ENCODE assay signal across 12 mouse cellular contexts in genomic region chr5:30111771-30112170, GRCm38 (mm10). TPM values are rescaled to one million over a fixed set of nuclear protein-coding genes. Genes with fewer than 3 reads are reported as not detected.
DNase-seq lines count a peak whose midpoint lies in the region; ATAC-seq and TF ChIP-seq lines count a peak whose summit lies in the region.
"Had no signal": no experiment of that assay in that cellular context is flagged by ENCODE, and none has a peak within 500 bp of the region (broad histone marks: within the 10 kb centered on the region; RNA-seq: fewer than 3 reads in every experiment).

No protein-coding gene starts in this region.

- H3K9ac ChIP-seq in heart, embryonic 11.5 days (ENCODE audit: low read depth, low read length) = no peak overlapping the region
- H3K9ac ChIP-seq in midbrain, embryonic 11.5 days (ENCODE audit: low read length) = no peak overlapping the region
- H3K9ac ChIP-seq in midbrain, embryonic 15.5 days = no peak overlapping the region
- H3K9ac ChIP-seq in hindbrain, embryonic 13.5 days = 0 out of 2 replicates have a peak overlapping the region, but pooled peaks have one; percentile 26
- H3K9ac ChIP-seq in midbrain, postnatal 0 days (replicated peaks; ENCODE audit: low read length, poor library complexity, severe bottlenecking) = no peak overlapping the region

- H3K27ac ChIP-seq in heart, embryonic 11.5 days (ENCODE audit: low read depth, low read length) = no peak overlapping the region
- no peak overlapping the region for H3K27ac ChIP-seq in midbrain, embryonic 11.5 days (ENCODE audit: low read depth, low read length)
- no peak overlapping the region for H3K27ac ChIP-seq in midbrain, embryonic 15.5 days
- 0 out of 2 replicates have a peak overlapping the region, but pooled peaks have one; percentile 76 for H3K27ac ChIP-seq in hindbrain, embryonic 13.5 days
- no peak overlapping the region for H3K27ac ChIP-seq in midbrain, postnatal 0 days (ENCODE audit: low read depth, low read length)

- no peak for ATAC-seq in heart, embryonic 11.5 days (replicated peaks; ENCODE audit: insufficient number of reproducible peaks, low FRiP score, low TSS enrichment)
- no peak for ATAC-seq in midbrain, embryonic 11.5 days (ENCODE audit: low FRiP score)
- no peak for ATAC-seq in midbrain, embryonic 15.5 days (replicated peaks)
- ATAC-seq in hindbrain, embryonic 13.5 days (ENCODE audit: low FRiP score) = no peak
- ATAC-seq in midbrain, postnatal 0 days (ENCODE audit: low FRiP score) = no peak

- DNase-seq in heart, postnatal 14 days = no peak
- peak; percentile 83 for DNase-seq in midbrain, embryonic 11.5 days (ENCODE audit: low spot score, missing footprints)
- DNase-seq in midbrain, postnatal 0 days (ENCODE audit: low spot score) = no peak
- no peak for DNase-seq in adrenal gland, postnatal 14 days
- DNase-seq in cerebellum, postnatal 4 days (ENCODE audit: low spot score in 2 of 2) = no peak

- peak overlapping the region; percentile 23; the same call in 1 of the 2 replicates for H3K4me3 ChIP-seq in heart, embryonic 11.5 days (ENCODE audit: low read depth, low read length)
- H3K4me3 ChIP-seq in midbrain, embryonic 11.5 days (ENCODE audit: low read depth, low read length) = no peak overlapping the region
- no peak overlapping the region for H3K4me3 ChIP-seq in midbrain, embryonic 15.5 days
- H3K4me3 ChIP-seq in hindbrain, embryonic 13.5 days = no peak overlapping the region
- H3K4me3 ChIP-seq in midbrain, postnatal 0 days (ENCODE audit: low read depth, low read length) = no peak overlapping the region

- H3K36me3 ChIP-seq in heart, embryonic 11.5 days (ENCODE audit: control insufficient read depth, insufficient read depth, low read length) = peaks cover 3% of the 10 kb centered on the region
- H3K36me3 ChIP-seq in midbrain, embryonic 11.5 days (ENCODE audit: control insufficient read depth, insufficient read depth, low read length) = peaks cover 2% of the 10 kb centered on the region; the same call in 1 of the 2 replicates
- no peaks in the 10 kb centered on the region for H3K36me3 ChIP-seq in midbrain, embryonic 15.5 days (replicated peaks)
- peaks cover 23% of the 10 kb centered on the region for H3K36me3 ChIP-seq in hindbrain, embryonic 13.5 days
- H3K36me3 ChIP-seq in midbrain, postnatal 0 days (ENCODE audit: insufficient read depth, low read length) = peaks cover 2% of the 10 kb centered on the region; the same call in 1 of the 2 replicates

- H3K4me2 ChIP-seq in heart, embryonic 11.5 days = peak overlapping the region; percentile 53; the same call in 1 of the 2 replicates
- no peak overlapping the region for H3K4me2 ChIP-seq in midbrain, embryonic 11.5 days
- no peak overlapping the region for H3K4me2 ChIP-seq in midbrain, embryonic 15.5 days
- peak overlapping the region; percentile 47 for H3K4me2 ChIP-seq in hindbrain, embryonic 13.5 days
- peak overlapping the region; percentile 46; the same call in 1 of the 2 replicates for H3K4me2 ChIP-seq in midbrain, postnatal 0 days (ENCODE audit: low read depth, low read length, poor library complexity, severe bottlenecking)

- WGBS in heart, embryonic 11.5 days (ENCODE audit: insufficient replicate concordance) = 66% methylated on average over 3 of the region's 3 CpGs
- 69% methylated on average over 3 of the region's 3 CpGs for WGBS in midbrain, embryonic 11.5 days
- WGBS in midbrain, embryonic 15.5 days = 76% methylated on average over 3 of the region's 3 CpGs
- 63% methylated on average over 3 of the region's 3 CpGs for WGBS in hindbrain, embryonic 13.5 days
- 70% methylated on average over 3 of the region's 3 CpGs for WGBS in midbrain, postnatal 0 days

- H3K4me1 ChIP-seq in heart, embryonic 11.5 days (ENCODE audit: control insufficient read depth, insufficient read depth, low read length) = peaks cover 10% of the 10 kb centered on the region
- peaks cover 55% of the 10 kb centered on the region for H3K4me1 ChIP-seq in midbrain, embryonic 11.5 days (ENCODE audit: control insufficient read depth, insufficient read depth, low read length)
- peaks cover 54% of the 10 kb centered on the region for H3K4me1 ChIP-seq in midbrain, embryonic 15.5 days
- peaks cover 71% of the 10 kb centered on the region for H3K4me1 ChIP-seq in hindbrain, embryonic 13.5 days (replicated peaks)
- peaks cover 8% of the 10 kb centered on the region for H3K4me1 ChIP-seq in midbrain, postnatal 0 days (ENCODE audit: insufficient read depth, low read length)

- intact Hi-C loops in heart, postnatal 14 days (cut with DNase I) = loop anchor here (5.0 kb wide), 1 partner anchor 284 kb away; no protein-coding TSS in a partner anchor

- peaks cover 88% of the 10 kb centered on the region for H3K27me3 ChIP-seq in heart, embryonic 11.5 days (ENCODE audit: control insufficient read depth, insufficient read depth, low read length)
- peaks cover 20% of the 10 kb centered on the region; the same call in 1 of the 2 replicates for H3K27me3 ChIP-seq in midbrain, embryonic 11.5 days (ENCODE audit: control insufficient read depth, insufficient read depth, low read length)
- H3K27me3 ChIP-seq in midbrain, embryonic 15.5 days (replicated peaks) = no peaks in the 10 kb centered on the region; the same call in 1 of the 2 replicates
- peaks cover 23% of the 10 kb centered on the region for H3K27me3 ChIP-seq in hindbrain, embryonic 13.5 days
- peaks cover 3% of the 10 kb centered on the region; the same call in 1 of the 2 replicates for H3K27me3 ChIP-seq in midbrain, postnatal 0 days (ENCODE audit: insufficient read depth, low read length)

- H3K9me3 ChIP-seq in heart, embryonic 11.5 days (replicated peaks; ENCODE audit: control insufficient read depth, low read length) = no peaks in the 10 kb centered on the region
- H3K9me3 ChIP-seq in midbrain, embryonic 11.5 days (ENCODE audit: control insufficient read depth, low read length) = no peaks in the 10 kb centered on the region
- H3K9me3 ChIP-seq in midbrain, embryonic 15.5 days = no peaks in the 10 kb centered on the region
- H3K9me3 ChIP-seq in hindbrain, embryonic 13.5 days = no peaks in the 10 kb centered on the region
- no peaks in the 10 kb centered on the region for H3K9me3 ChIP-seq in midbrain, postnatal 0 days (ENCODE audit: low read length)

- TF ChIP-seq CTCF in midbrain, postnatal 0 days (IDR thresholded peaks at IDR 0.05) = peak; percentile 8; the same call in 1 of the 2 replicates

RNA-seq across cellular contexts. Expression of gene 3110082J24Rik, which starts 5.9 kb away (rescaled TPM):
- not detected in 2 replicates for polyA plus RNA-seq in heart, embryonic 11.5 days (2014; fragmentation: Nextera tagmentation; extraction: Ambion mirVana)
- total RNA-seq in heart, postnatal 14 days (2021) = not detected
- 3.7 and 4.5 TPM in 2 replicates for polyA plus RNA-seq in midbrain, embryonic 11.5 days (2014; fragmentation: Nextera tagmentation; extraction: Ambion mirVana)
- polyA plus RNA-seq in midbrain, embryonic 15.5 days (2015; fragmentation: Nextera tagmentation; extraction: Ambion mirVana) = 3.1 and 3.9 TPM in 2 replicates
- 6.4 and 7.2 TPM in 2 replicates for polyA plus RNA-seq in hindbrain, embryonic 13.5 days (2015; fragmentation: Nextera tagmentation; extraction: Ambion mirVana)
- 3.3 and 4.3 TPM in 2 replicates for total RNA-seq in midbrain, postnatal 0 days (2014; rRNA removed)
- 2.6 and 3.8 TPM in 2 replicates for polyA plus RNA-seq in midbrain, postnatal 0 days (2015; fragmentation: Nextera tagmentation; extraction: Ambion mirVana)
- total RNA-seq in adrenal gland, postnatal 14 days (2021) = not detected in 2 replicates
- total RNA-seq: gastrocnemius, adult 8-10 months; hematopoietic stem cell, adult 5-6 weeks; liver, adult 2 months had no signal
- polyA plus RNA-seq: liver, adult 2 months; thymus, postnatal 0 days had no signal

RNA-seq across cellular contexts. Expression of gene Garem2, which starts 6.8 kb away (rescaled TPM):
- polyA plus RNA-seq in heart, embryonic 11.5 days (2014; fragmentation: Nextera tagmentation; extraction: Ambion mirVana) = 0.21 and 0.23 TPM in 2 replicates
- under 1 TPM; 0.17 to 0.19 TPM for total RNA-seq in heart, postnatal 14 days (2021)
- polyA plus RNA-seq in midbrain, embryonic 11.5 days (2014; fragmentation: Nextera tagmentation; extraction: Ambion mirVana) = 14.3 and 15.3 TPM in 2 replicates
- 10.4 and 13.6 TPM in 2 replicates for polyA plus RNA-seq in midbrain, embryonic 15.5 days (2015; fragmentation: Nextera tagmentation; extraction: Ambion mirVana)
- polyA plus RNA-seq in hindbrain, embryonic 13.5 days (2015; fragmentation: Nextera tagmentation; extraction: Ambion mirVana) = 14.0 and 15.0 TPM in 2 replicates
- 18.1 and 20.6 TPM in 2 replicates for total RNA-seq in midbrain, postnatal 0 days (2014; rRNA removed)
- 8.9 and 9.9 TPM in 2 replicates for polyA plus RNA-seq in midbrain, postnatal 0 days (2015; fragmentation: Nextera tagmentation; extraction: Ambion mirVana)
- 0.19 and 0.26 TPM in 2 replicates for total RNA-seq in adrenal gland, postnatal 14 days (2021)
- total RNA-seq: gastrocnemius, adult 8-10 months; hematopoietic stem cell, adult 5-6 weeks; liver, adult 2 months had no signal
- polyA plus RNA-seq: liver, adult 2 months had no signal

RNA-seq across cellular contexts. Expression of gene Tyms, which starts 38.4 kb away (rescaled TPM):
- polyA plus RNA-seq in heart, embryonic 11.5 days (2014; fragmentation: Nextera tagmentation; extraction: Ambion mirVana) = 158 and 173 TPM in 2 replicates
- 10 to 100 TPM; 11.6 to 13.9 TPM for total RNA-seq in heart, postnatal 14 days (2021)
- 268 and 278 TPM in 2 replicates for polyA plus RNA-seq in midbrain, embryonic 11.5 days (2014; fragmentation: Nextera tagmentation; extraction: Ambion mirVana)
- 37.8 and 45.6 TPM in 2 replicates for polyA plus RNA-seq in midbrain, embryonic 15.5 days (2015; fragmentation: Nextera tagmentation; extraction: Ambion mirVana)
- polyA plus RNA-seq in hindbrain, embryonic 13.5 days (2015; fragmentation: Nextera tagmentation; extraction: Ambion mirVana) = 67.9 and 68.8 TPM in 2 replicates
- 9.1 and 11.3 TPM in 2 replicates for total RNA-seq in midbrain, postnatal 0 days (2014; rRNA removed)
- polyA plus RNA-seq in midbrain, postnatal 0 days (2015; fragmentation: Nextera tagmentation; extraction: Ambion mirVana) = 17.8 and 21.2 TPM in 2 replicates
- 38.1 and 51.8 TPM in 2 replicates for total RNA-seq in adrenal gland, postnatal 14 days (2021)

RNA-seq across cellular contexts. Expression of gene Hadha, which starts 43.2 kb away (rescaled TPM):
- 129 and 172 TPM in 2 replicates for polyA plus RNA-seq in heart, embryonic 11.5 days (2014; fragmentation: Nextera tagmentation; extraction: Ambion mirVana)
- total RNA-seq in heart, postnatal 14 days (2021) = 1,000 to 10,000 TPM; 1,294 to 1,315 TPM
- 75.1 and 87.0 TPM in 2 replicates for polyA plus RNA-seq in midbrain, embryonic 11.5 days (2014; fragmentation: Nextera tagmentation; extraction: Ambion mirVana)
- 69.3 and 69.9 TPM in 2 replicates for polyA plus RNA-seq in midbrain, embryonic 15.5 days (2015; fragmentation: Nextera tagmentation; extraction: Ambion mirVana)
- 76.1 and 84.3 TPM in 2 replicates for polyA plus RNA-seq in hindbrain, embryonic 13.5 days (2015; fragmentation: Nextera tagmentation; extraction: Ambion mirVana)
- 42.3 and 54.1 TPM in 2 replicates for total RNA-seq in midbrain, postnatal 0 days (2014; rRNA removed)
- polyA plus RNA-seq in midbrain, postnatal 0 days (2015; fragmentation: Nextera tagmentation; extraction: Ambion mirVana) = 58.7 and 59.8 TPM in 2 replicates
- total RNA-seq in adrenal gland, postnatal 14 days (2021) = 813 and 814 TPM in 2 replicates

RNA-seq across cellular contexts. Expression of gene Hadhb, which starts 43.3 kb away (rescaled TPM):
- 268 and 306 TPM in 2 replicates for polyA plus RNA-seq in heart, embryonic 11.5 days (2014; fragmentation: Nextera tagmentation; extraction: Ambion mirVana)
- 1,000 to 10,000 TPM; 1,750 to 1,828 TPM for total RNA-seq in heart, postnatal 14 days (2021)
- polyA plus RNA-seq in midbrain, embryonic 11.5 days (2014; fragmentation: Nextera tagmentation; extraction: Ambion mirVana) = 107 and 114 TPM in 2 replicates
- 49.6 and 55.7 TPM in 2 replicates for polyA plus RNA-seq in midbrain, embryonic 15.5 days (2015; fragmentation: Nextera tagmentation; extraction: Ambion mirVana)
- 65.0 and 70.7 TPM in 2 replicates for polyA plus RNA-seq in hindbrain, embryonic 13.5 days (2015; fragmentation: Nextera tagmentation; extraction: Ambion mirVana)
- 49.9 and 56.8 TPM in 2 replicates for total RNA-seq in midbrain, postnatal 0 days (2014; rRNA removed)
- polyA plus RNA-seq in midbrain, postnatal 0 days (2015; fragmentation: Nextera tagmentation; extraction: Ambion mirVana) = 41.1 and 47.0 TPM in 2 replicates
- total RNA-seq in adrenal gland, postnatal 14 days (2021) = 1,392 and 1,422 TPM in 2 replicates

Comparison
In these comparisons a context has a peak if more than half of its experiments do, and no peak if none do; other contexts are left out.
1. H3K4me2 ChIP-seq: peak in heart, embryonic 11.5 days (single experiment), hindbrain, embryonic 13.5 days (single experiment) and midbrain, postnatal 0 days (single experiment); none in midbrain, embryonic 11.5 days (single experiment) and midbrain, embryonic 15.5 days (single experiment).